Mouse (Mus musculus) myocyte (in vitro differentiated cells): ENCODE results near the gene Mmp8.

Experiments used
- E2F4 ChIP-seq: IDR thresholded peaks from one replicate; pipeline ENCODE4 v1.6.1; 2011; ENCODE audit warnings: mild to moderate bottlenecking, control low read depth, moderate library complexity; ENCODE audit not compliant: insufficient read depth
- POLR2A ChIP-seq: IDR thresholded peaks from one replicate; pipeline ENCODE4 v1.6.1; 2011; ENCODE audit warnings: low read depth, mild to moderate bottlenecking, control low read depth, moderate library complexity; ENCODE audit not compliant: insufficient read length
- POLR2AphosphoS2 ChIP-seq: IDR thresholded peaks from one replicate; pipeline ENCODE4 v1.6.1; 2011; ENCODE audit warnings: low read depth, control low read depth; ENCODE audit not compliant: insufficient read length
- REST ChIP-seq: IDR thresholded peaks from one replicate; pipeline ENCODE4 v1.6.1; 2011; ENCODE audit warnings: mild to moderate bottlenecking, control low read depth, moderate library complexity; ENCODE audit not compliant: insufficient read depth, insufficient read length
- SRF ChIP-seq: IDR thresholded peaks from one replicate; pipeline ENCODE4 v1.6.1; 2011; ENCODE audit warnings: low read depth; ENCODE audit not compliant: control insufficient read depth, insufficient read length
- TCF12 ChIP-seq: IDR thresholded peaks from one replicate; pipeline ENCODE4 v1.6.1; 2011; ENCODE audit warnings: mild to moderate bottlenecking, control low read depth; ENCODE audit not compliant: poor library complexity, insufficient read depth, severe bottlenecking
- USF1 ChIP-seq: IDR thresholded peaks from one replicate; pipeline ENCODE4 v1.6.1; 2011; ENCODE audit warnings: low read depth, mild to moderate bottlenecking, control low read depth, moderate library complexity

- no peak for TF ChIP-seq POLR2A
- no peak for TF ChIP-seq USF1
- TF ChIP-seq SRF = no peak
- no peak for TF ChIP-seq E2F4
- no peak for TF ChIP-seq REST
- no peak for TF ChIP-seq TCF12
- no peak for TF ChIP-seq POLR2AphosphoS2
Observed at GRCm38 (mm10) chr9:7572663-7573308, 14.5 kb downstream of the Mmp8 start.
